Mouse (Mus musculus): Measurements from ENCODE around the gene Dock9. TPM values are rescaled to one million over a fixed set of nuclear protein-coding genes. Genes with fewer than 3 reads are reported as not detected.

The Dock9 gene
- polyA plus RNA-seq, 1 experiment from 2014 or later, result 7.0 TPM

DNA sequence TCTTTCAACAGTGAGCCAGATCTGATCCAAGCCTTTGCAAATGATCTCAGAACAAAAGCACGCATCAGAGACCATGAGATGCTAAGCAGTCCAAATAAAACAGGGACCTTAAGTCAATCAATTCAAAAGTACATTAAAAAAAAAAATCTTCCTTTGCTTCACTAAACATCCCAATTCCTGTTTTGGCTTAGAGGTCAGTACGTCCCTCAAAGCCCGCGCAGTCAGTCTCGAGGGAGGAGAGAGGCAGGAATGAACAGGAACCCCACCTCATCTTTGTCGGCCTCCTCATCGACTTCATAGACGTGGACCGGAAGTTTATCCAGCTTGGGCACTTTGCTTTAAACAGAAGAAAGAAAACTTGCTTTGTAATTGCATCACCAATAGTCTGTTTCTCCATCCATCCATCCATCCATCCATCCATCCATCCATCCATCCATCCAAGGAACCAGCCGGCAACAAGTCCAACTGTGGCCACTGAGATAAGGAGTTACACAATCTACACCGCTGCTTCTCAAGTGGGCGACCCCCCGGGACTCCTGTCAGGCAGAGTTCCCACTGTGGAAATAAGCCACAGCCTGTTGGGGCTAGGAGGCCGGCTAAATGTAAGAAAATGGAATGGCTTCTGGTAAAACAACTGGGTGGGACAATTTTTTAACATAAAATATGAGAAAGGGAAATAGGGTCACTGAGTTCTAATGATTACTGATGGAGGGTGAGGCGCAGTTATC is 137.3 kb downstream of the Dock9 start:
- Histone ChIP-seq H3K27ac (ENCODE audit: poor library complexity, severe bottlenecking) (no peak overlapping the region), H3K4me2 (no peak overlapping the region), H3K9ac (no peak overlapping the region), H3K9me3 (replicated peaks) (0 out of 2 replicates have a peak, but pooled peaks cover 5% of the 10 kb centered on the region), H3K36me3 (peaks cover 6% of the 10 kb centered on the region), H3K4me1 (replicated peaks) (peaks cover 27% of the 10 kb centered on the region), H3K4me3 (no peak overlapping the region), H3K27me3 (replicated peaks) (no peaks in the 10 kb centered on the region)
- 60% methylated on average over 15 of the region's 15 CpGs for WGBS
- ATAC-seq (ENCODE audit: insufficient number of reproducible peaks, low FRiP score), result no peak

- Histone ChIP-seq H3K9me3 (replicated peaks) (0 out of 2 replicates have a peak, but pooled peaks cover 5% of the 10 kb centered on the region), H3K27me3 (replicated peaks) (no peaks in the 10 kb centered on the region), H3K9ac (no peak overlapping the region), H3K27ac (ENCODE audit: poor library complexity, severe bottlenecking) (no peak overlapping the region; the same call in 1 of the 2 replicates), H3K4me1 (replicated peaks) (peaks cover 35% of the 10 kb centered on the region), H3K4me3 (no peak overlapping the region), H3K36me3 (peaks cover 6% of the 10 kb centered on the region), H3K4me2 (no peak overlapping the region)
- 0 out of 2 replicates have a peak, but pooled peaks have one; percentile 37 for ATAC-seq (ENCODE audit: insufficient number of reproducible peaks, low FRiP score)
- WGBS, result 58% methylated on average over 12 of the region's 12 CpGs
Observed at GRCm38 (mm10) chr14:121659061-121659824, 138.4 kb downstream of the Dock9 start.

DNA sequence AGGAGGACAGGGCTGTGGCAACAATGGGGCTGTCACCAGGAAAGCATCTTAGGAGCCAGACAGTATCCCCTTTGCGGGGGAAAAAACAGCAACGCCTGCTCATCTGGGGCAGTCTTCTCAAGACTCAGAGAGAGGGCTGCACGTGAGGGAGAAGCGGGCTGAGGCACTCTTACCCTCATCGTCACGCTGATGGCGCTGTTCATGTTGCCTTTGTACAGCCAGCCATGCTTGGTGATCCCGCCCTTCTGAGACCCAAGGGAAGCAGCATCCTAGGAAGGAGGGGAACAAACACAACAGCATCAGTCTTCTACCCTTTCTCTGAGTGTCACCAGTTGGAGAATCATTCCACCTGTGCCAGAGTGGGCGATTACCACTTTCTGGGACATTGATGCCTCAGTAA is 139.1 kb downstream of the Dock9 start:
- WGBS, result 82% methylated on average over 9 of the region's 9 CpGs
- H3K27me3 ChIP-seq (replicated peaks), result no peaks in the 10 kb centered on the region
- H3K4me2 ChIP-seq, result no peak overlapping the region
- H3K27ac ChIP-seq (ENCODE audit: poor library complexity, severe bottlenecking), result no peak overlapping the region; the same call in 1 of the 2 replicates
- no peak overlapping the region; the same call in 1 of the 2 replicates for H3K9ac ChIP-seq
- ATAC-seq (ENCODE audit: insufficient number of reproducible peaks, low FRiP score), result no peak
- peaks cover 42% of the 10 kb centered on the region for H3K4me1 ChIP-seq (replicated peaks)
- peaks cover 6% of the 10 kb centered on the region for H3K36me3 ChIP-seq
- H3K9me3 ChIP-seq (replicated peaks), result 0 out of 2 replicates have a peak, but pooled peaks cover 5% of the 10 kb centered on the region
- no peak overlapping the region for H3K4me3 ChIP-seq

GRCm38 (mm10) chr14:121657633-121658032 is 140.0 kb downstream of the Dock9 start:
- Histone ChIP-seq H3K9me3 (replicated peaks) (no peaks in the 10 kb centered on the region), H3K4me1 (replicated peaks) (peaks cover 49% of the 10 kb centered on the region), H3K9ac (no peak overlapping the region), H3K36me3 (peaks cover 10% of the 10 kb centered on the region), H3K4me3 (no peak overlapping the region), H3K27me3 (replicated peaks) (no peaks in the 10 kb centered on the region), H3K27ac (ENCODE audit: poor library complexity, severe bottlenecking) (no peak overlapping the region), H3K4me2 (no peak overlapping the region)
- 71% methylated on average over 7 of the region's 7 CpGs for WGBS
- ATAC-seq (ENCODE audit: insufficient number of reproducible peaks, low FRiP score), result no peak

- Histone ChIP-seq H3K9ac (no peak overlapping the region), H3K9me3 (replicated peaks) (no peaks in the 10 kb centered on the region), H3K27me3 (replicated peaks) (no peaks in the 10 kb centered on the region), H3K4me3 (no peak overlapping the region), H3K36me3 (peaks cover 14% of the 10 kb centered on the region), H3K4me1 (replicated peaks) (peaks cover 49% of the 10 kb centered on the region), H3K27ac (ENCODE audit: poor library complexity, severe bottlenecking) (no peak overlapping the region), H3K4me2 (no peak overlapping the region)
- WGBS, result 89% methylated on average over 10 of the region's 10 CpGs
- ATAC-seq (ENCODE audit: insufficient number of reproducible peaks, low FRiP score), result no peak
Observed at GRCm38 (mm10) chr14:121656912-121657311, 140.7 kb downstream of the Dock9 start.

DNA sequence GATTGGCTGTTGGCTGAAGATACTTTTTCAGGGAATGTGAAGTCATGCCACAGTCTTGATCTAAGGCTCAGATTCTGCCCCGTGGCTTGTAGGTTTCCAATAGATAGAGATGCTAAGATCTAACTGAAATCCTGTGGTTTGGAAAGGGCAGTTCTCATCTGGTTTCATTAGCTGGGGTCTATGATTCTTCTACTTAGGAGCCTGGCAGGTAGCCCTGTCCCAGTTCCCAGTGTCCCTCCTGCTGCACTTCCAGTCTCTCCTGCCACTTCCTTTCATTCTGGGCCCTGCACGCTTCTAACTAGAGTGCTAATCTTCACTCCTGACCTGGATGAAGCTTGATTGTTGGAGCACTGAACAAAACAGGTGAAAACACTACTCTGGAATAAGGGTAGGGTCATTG is 142.7 kb downstream of the Dock9 start:
- 0 out of 2 replicates have a peak overlapping the region, but pooled peaks have one; percentile 24 for H3K27ac ChIP-seq (ENCODE audit: poor library complexity, severe bottlenecking)
- no peak overlapping the region for H3K4me2 ChIP-seq
- 59% methylated on average over 2 of the region's 2 CpGs for WGBS
- no peak overlapping the region for H3K4me3 ChIP-seq
- H3K36me3 ChIP-seq, result peaks cover 14% of the 10 kb centered on the region
- H3K27me3 ChIP-seq (replicated peaks), result no peaks in the 10 kb centered on the region
- no peaks in the 10 kb centered on the region for H3K9me3 ChIP-seq (replicated peaks)
- no peak overlapping the region for H3K9ac ChIP-seq
- no peak for ATAC-seq (ENCODE audit: insufficient number of reproducible peaks, low FRiP score)
- peaks cover 38% of the 10 kb centered on the region for H3K4me1 ChIP-seq (replicated peaks)

DNA sequence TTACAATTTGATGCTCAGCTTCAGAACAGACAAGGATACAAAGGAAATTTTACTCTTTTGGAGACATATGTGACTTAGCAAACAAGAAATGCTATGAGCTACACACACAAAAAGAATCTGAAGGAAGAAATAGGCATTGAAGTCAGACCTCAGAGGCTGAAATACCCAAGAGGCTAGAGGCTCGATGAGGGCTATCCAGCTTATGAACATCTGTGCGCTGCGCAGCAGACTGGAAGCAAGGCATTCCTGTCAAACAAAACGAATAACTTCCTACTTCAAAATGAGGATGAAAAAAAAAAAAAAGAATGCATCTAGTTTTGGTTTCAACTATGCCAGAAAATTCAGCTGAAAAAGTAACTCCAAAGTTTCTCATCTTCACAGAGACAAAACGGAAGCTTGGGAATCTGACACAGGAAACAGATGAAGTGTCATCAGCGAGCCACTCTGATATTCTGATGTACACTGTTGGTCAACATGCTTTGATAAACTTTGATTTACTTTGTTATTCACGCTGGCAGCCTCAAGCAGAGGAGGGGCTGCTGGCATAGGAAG is 143.1 kb downstream of the Dock9 start:
- ATAC-seq (ENCODE audit: insufficient number of reproducible peaks, low FRiP score), result no peak
- H3K27me3 ChIP-seq (replicated peaks), result no peaks in the 10 kb centered on the region
- H3K4me3 ChIP-seq, result no peak overlapping the region
- peaks cover 38% of the 10 kb centered on the region for H3K4me1 ChIP-seq (replicated peaks)
- no peak overlapping the region for H3K27ac ChIP-seq (ENCODE audit: poor library complexity, severe bottlenecking)
- peaks cover 14% of the 10 kb centered on the region for H3K36me3 ChIP-seq
- H3K4me2 ChIP-seq, result no peak overlapping the region
- no peaks in the 10 kb centered on the region for H3K9me3 ChIP-seq (replicated peaks)
- no peak overlapping the region for H3K9ac ChIP-seq
- 67% methylated on average over 7 of the region's 7 CpGs for WGBS

GRCm38 (mm10) chr14:121653717-121654116 is 143.9 kb downstream of the Dock9 start:
- Histone ChIP-seq H3K27ac (ENCODE audit: poor library complexity, severe bottlenecking) (peak overlapping the region; percentile 82), H3K4me1 (replicated peaks) (peaks cover 36% of the 10 kb centered on the region), H3K9ac (peak overlapping the region; percentile 46; the same call in 1 of the 2 replicates), H3K4me2 (peak overlapping the region; percentile 41), H3K4me3 (no peak overlapping the region), H3K36me3 (peaks cover 14% of the 10 kb centered on the region), H3K27me3 (replicated peaks) (no peaks in the 10 kb centered on the region), H3K9me3 (replicated peaks) (no peaks in the 10 kb centered on the region)
- 0 out of 2 replicates have a peak, but pooled peaks have one; percentile 33 for ATAC-seq (ENCODE audit: insufficient number of reproducible peaks, low FRiP score)
- 49% methylated on average over 10 of the region's 10 CpGs for WGBS

- H3K4me3 ChIP-seq, result no peak overlapping the region
- peak overlapping the region; percentile 41; the same call in 1 of the 2 replicates for H3K4me2 ChIP-seq
- no peaks in the 10 kb centered on the region for H3K27me3 ChIP-seq (replicated peaks)
- 61% methylated on average over 7 of the region's 7 CpGs for WGBS
- 0 out of 2 replicates have a peak overlapping the region, but pooled peaks have one; percentile 46 for H3K9ac ChIP-seq
- H3K36me3 ChIP-seq, result peaks cover 14% of the 10 kb centered on the region
- H3K27ac ChIP-seq (ENCODE audit: poor library complexity, severe bottlenecking), result peak overlapping the region; percentile 82
- H3K4me1 ChIP-seq (replicated peaks), result peaks cover 36% of the 10 kb centered on the region
- ATAC-seq (ENCODE audit: insufficient number of reproducible peaks, low FRiP score), result no peak
- H3K9me3 ChIP-seq (replicated peaks), result no peaks in the 10 kb centered on the region
Observed at GRCm38 (mm10) chr14:121653241-121653640, 144.4 kb downstream of the Dock9 start.

DNA sequence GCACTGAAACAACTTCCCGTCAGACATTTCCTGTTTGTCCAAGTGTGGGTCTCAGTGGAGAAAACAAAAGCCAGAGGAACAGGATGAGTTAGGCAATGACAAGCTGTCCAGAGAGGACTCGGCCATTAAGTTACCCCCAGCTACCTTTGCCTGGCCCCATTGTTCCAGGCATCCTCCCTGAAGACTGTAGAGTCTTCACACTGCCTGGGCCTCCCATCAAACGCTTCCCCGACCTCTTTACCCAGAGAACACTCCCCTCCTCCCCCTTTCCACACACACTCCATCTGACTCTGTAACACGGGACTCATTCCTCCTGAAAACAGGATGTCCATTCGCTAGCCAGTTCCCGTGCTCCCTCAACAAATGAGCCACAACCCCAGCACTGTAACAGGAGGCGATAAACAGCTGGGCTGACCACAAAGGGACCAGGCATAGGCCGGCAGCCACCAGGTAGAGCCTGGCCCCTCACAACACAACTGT is 149.0 kb downstream of the Dock9 start:
- H3K27ac ChIP-seq (ENCODE audit: poor library complexity, severe bottlenecking), result peak overlapping the region; percentile 75
- H3K4me2 ChIP-seq, result no peak overlapping the region

More for the DNA sequence above, 149.0 kb downstream of the Dock9 start:
- Histone ChIP-seq H3K27me3 (replicated peaks) (no peaks in the 10 kb centered on the region), H3K4me3 (no peak overlapping the region), H3K36me3 (0 out of 2 replicates have a peak, but pooled peaks cover 8% of the 10 kb centered on the region), H3K9ac (0 out of 2 replicates have a peak overlapping the region, but pooled peaks have one; percentile 14), H3K4me1 (replicated peaks) (peaks cover 27% of the 10 kb centered on the region), H3K9me3 (replicated peaks) (no peaks in the 10 kb centered on the region)
- peak; percentile 68 for ATAC-seq (ENCODE audit: insufficient number of reproducible peaks, low FRiP score)
- 31% methylated on average over 9 of the region's 9 CpGs for WGBS

Data from heart, embryonic 12.5 days (tissue).